Mouse (Mus musculus) stomach, postnatal 0 days (tissue): ENCODE measurements at regions not wholly inside any gene's neighbourhood (a gene's known extent, or its start where the extent isn't known, plus 50 kb on each side); places are given as distances from the start of the nearest gene placed in this dataset.

Experiments used
- CTCF ChIP-seq: IDR thresholded peaks from 2 replicates; pipeline ENCODE4 v1.5.1; 2016; ENCODE audit warnings: antibody characterized with exemption, low read depth, mild to moderate bottlenecking, moderate library complexity
- EP300 ChIP-seq: optimal IDR thresholded peaks from 2 replicates; pipeline ENCODE3; 2016; ENCODE audit warnings: antibody characterized with exemption

DNA sequence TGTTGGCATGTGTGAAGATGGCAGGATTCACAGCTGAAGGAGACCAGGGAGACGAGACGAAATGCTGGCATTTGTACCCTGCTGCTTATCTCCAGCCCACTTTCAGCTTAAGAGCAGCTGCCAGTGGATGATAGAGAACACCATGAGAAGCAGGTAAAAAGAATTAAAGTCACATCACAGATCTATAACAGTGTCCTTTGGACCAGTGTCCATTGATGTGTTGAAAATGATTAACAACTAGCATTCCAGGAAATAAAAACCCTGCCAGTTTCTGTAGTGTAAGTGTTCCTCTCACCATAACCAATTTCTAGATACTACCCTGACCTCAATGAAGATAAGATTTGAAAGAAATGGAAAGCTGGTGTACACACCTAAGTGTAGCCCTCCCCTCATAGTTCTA, 97.6 kb upstream of the Ndp start:
- TF ChIP-seq CTCF: no peak
- TF ChIP-seq EP300: no peak
